Mouse (Mus musculus) midbrain, embryonic 16.5 days (tissue): ENCODE results near the gene Mindy4. TPM values are rescaled to one million over a fixed set of nuclear protein-coding genes. Genes with fewer than 3 reads are reported as not detected.

ENCODE experiments used
- ATAC-seq: fragments of 200-750 bp; cut with Nextera tagmentation; 2 replicates; pipeline ENCODE4 v1.8.0; 2017; ENCODE audit warnings: moderate TSS enrichment
- H3K27ac ChIP-seq: fragments of 300-500 bp; sonication (generic); 2 replicates; pipeline ENCODE4 v1.5.1; 2014; ENCODE audit warnings: mild to moderate bottlenecking, low read length, mixed read lengths
- H3K27me3 ChIP-seq: fragments of 300-500 bp; sonication (generic); 2 replicates; pipeline ENCODE4 v1.6.1; 2014; ENCODE audit warnings: low read depth, low read length, mixed read lengths; ENCODE audit not compliant: control insufficient read depth, insufficient read depth
- H3K36me3 ChIP-seq: fragments of 300-500 bp; sonication (generic); 2 replicates; pipeline ENCODE4 v1.6.1; 2014; ENCODE audit warnings: mild to moderate bottlenecking, low read length, moderate library complexity, mixed read lengths; ENCODE audit not compliant: control insufficient read depth, insufficient read depth
- H3K4me1 ChIP-seq: fragments of 300-500 bp; sonication (generic); 2 replicates; pipeline ENCODE4 v1.6.1; 2014; ENCODE audit warnings: mild to moderate bottlenecking, low read length, mixed read lengths; ENCODE audit not compliant: control insufficient read depth, insufficient read depth
- H3K4me2 ChIP-seq: fragments of 300-500 bp; sonication (generic); 2 replicates; pipeline ENCODE4 v1.6.1; 2014; ENCODE audit warnings: mild to moderate bottlenecking, low read length, mixed read lengths
- H3K4me3 ChIP-seq: fragments of 300-500 bp; sonication (generic); 2 replicates; pipeline ENCODE4 v1.5.1; 2014; ENCODE audit warnings: low read depth, mild to moderate bottlenecking, low read length, moderate library complexity, mixed read lengths
- H3K9ac ChIP-seq: fragments of 300-500 bp; sonication (generic); 2 replicates; pipeline ENCODE4 v1.6.1; 2014; ENCODE audit warnings: low read depth, low read length, mixed read lengths
- H3K9me3 ChIP-seq: fragments of 300-500 bp; sonication (generic); replicated peaks from 2 replicates; pipeline ENCODE4 v1.6.1; 2014; ENCODE audit warnings: mild to moderate bottlenecking, low read length, mixed read lengths; ENCODE audit not compliant: control insufficient read depth, poor library complexity, severe bottlenecking
- WGBS: fragments of 180-500 bp; shearing (Covaris S2); extraction: QIAGEN DNeasy Blood & Tissue Kit; methylation state at CpG from one replicate; pipeline ENCODE4 v1.1.7; 2014; 5-methylcytosine and 5-hydroxymethylcytosine counted together
- polyA plus RNA-seq: library from polyadenylated mRNA; unstranded; fragments of >200 nt; fragmentation: Nextera tagmentation; extraction: Ambion mirVana; gene quantifications from 2 replicates; pipeline ENCODE4 v1.2.1, GENCODE M21; 2015

The Mindy4 gene
- polyA plus RNA-seq, 1 experiment from 2014 or later, result 12.6 TPM

DNA sequence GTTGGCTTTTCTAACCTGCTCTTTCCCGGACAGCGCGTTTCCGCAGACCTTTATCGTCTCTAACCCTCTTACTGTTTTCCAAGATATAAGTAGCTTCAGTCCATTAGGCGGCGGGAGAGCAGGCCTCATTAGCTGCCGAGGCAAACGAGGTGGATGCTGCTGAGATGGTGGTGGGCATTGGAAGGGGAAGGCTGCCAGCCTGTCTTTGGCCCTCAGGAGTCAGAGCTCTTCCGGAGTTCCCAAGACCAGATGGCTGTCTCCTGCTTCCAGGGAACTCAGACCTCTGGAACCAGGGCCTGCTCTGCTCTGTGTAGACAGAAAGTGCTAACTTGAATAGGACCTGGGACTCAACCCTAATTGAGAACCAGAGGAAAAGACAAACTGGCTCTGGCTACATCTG is 140.3 kb downstream of the Mindy4 start:
- H3K36me3 ChIP-seq, result no peaks in the 10 kb centered on the region
- no peak overlapping the region for H3K4me2 ChIP-seq
- ATAC-seq, result no peak
- 82% methylated on average over 10 of the region's 10 CpGs for WGBS
- no peak overlapping the region for H3K27ac ChIP-seq
- no peaks in the 10 kb centered on the region for H3K27me3 ChIP-seq
- peaks cover 4% of the 10 kb centered on the region; the same call in 1 of the 2 replicates for H3K4me1 ChIP-seq
- H3K9ac ChIP-seq, result no peak overlapping the region
- no peak overlapping the region for H3K4me3 ChIP-seq
- H3K9me3 ChIP-seq, result no peaks in the 10 kb centered on the region

DNA sequence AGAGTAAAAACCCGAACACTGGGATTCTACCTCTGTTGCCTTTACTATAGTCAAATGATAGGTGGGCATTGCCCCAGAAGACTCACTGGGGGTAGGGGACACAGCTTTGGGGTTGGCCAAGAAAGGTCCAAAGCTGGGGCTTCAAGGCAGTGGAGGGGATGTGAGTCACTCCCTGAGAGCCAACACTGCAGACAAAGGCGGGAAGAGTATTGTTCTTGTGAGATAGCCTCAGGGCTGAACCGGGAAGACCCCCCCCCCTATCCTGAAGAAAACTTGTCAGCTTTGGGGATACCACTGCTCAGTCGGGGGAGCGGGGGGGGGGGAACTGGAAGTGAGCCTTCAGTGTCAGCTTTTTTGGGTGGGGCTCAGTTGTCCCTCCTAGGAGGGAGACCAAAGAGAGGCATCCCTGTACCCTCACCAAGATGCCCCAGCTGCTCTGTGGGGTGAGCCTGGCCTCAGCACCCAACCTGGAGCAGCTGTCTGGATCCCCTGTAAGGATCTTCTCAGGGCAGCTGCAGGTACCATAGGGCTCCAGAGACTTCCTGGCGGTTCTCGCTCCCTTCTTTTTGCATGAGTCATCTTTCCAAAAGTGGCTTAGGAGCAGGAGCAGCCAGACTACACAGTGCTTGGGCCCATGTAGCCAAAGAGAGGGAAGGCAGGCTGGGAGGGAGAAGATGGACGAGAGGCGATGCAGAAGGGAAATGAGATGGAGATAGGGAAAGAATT is 141.3 kb downstream of the Mindy4 start:
- peaks cover 4% of the 10 kb centered on the region; the same call in 1 of the 2 replicates for H3K4me1 ChIP-seq
- H3K9ac ChIP-seq, result no peak overlapping the region
- H3K9me3 ChIP-seq, result no peaks in the 10 kb centered on the region
- H3K4me3 ChIP-seq, result no peak overlapping the region
- no peaks in the 10 kb centered on the region for H3K36me3 ChIP-seq
- no peaks in the 10 kb centered on the region for H3K27me3 ChIP-seq
- no peak overlapping the region for H3K4me2 ChIP-seq
- ATAC-seq, result no peak
- H3K27ac ChIP-seq, result no peak overlapping the region
- 90% methylated on average over 9 of the region's 9 CpGs for WGBS

DNA sequence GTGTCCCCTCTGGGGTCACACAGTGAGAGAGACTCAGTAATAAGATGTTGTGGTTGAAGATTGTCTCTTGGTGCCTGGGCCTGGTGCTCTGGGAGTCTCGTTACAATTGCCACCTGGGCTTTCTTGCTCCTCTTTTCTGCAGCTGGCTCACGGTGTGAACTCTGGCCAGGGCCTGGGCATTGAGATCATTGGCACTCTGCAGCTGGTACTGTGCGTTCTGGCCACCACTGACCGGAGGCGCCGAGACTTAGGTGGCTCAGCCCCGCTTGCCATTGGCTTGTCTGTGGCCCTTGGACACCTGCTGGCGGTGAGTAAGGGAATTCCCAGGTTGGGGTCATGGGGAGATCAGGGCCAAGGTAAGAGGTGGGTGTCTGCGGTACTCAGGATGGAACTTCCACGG is 142.1 kb downstream of the Mindy4 start:
- H3K9ac ChIP-seq, result no peak overlapping the region
- WGBS, result 91% methylated on average over 10 of the region's 10 CpGs
- H3K36me3 ChIP-seq, result no peaks in the 10 kb centered on the region
- no peak overlapping the region for H3K4me2 ChIP-seq
- H3K9me3 ChIP-seq, result no peaks in the 10 kb centered on the region
- no peak for ATAC-seq
- no peak overlapping the region for H3K27ac ChIP-seq
- no peak overlapping the region for H3K4me3 ChIP-seq
- H3K27me3 ChIP-seq, result no peaks in the 10 kb centered on the region
- H3K4me1 ChIP-seq, result peaks cover 4% of the 10 kb centered on the region; the same call in 1 of the 2 replicates

DNA sequence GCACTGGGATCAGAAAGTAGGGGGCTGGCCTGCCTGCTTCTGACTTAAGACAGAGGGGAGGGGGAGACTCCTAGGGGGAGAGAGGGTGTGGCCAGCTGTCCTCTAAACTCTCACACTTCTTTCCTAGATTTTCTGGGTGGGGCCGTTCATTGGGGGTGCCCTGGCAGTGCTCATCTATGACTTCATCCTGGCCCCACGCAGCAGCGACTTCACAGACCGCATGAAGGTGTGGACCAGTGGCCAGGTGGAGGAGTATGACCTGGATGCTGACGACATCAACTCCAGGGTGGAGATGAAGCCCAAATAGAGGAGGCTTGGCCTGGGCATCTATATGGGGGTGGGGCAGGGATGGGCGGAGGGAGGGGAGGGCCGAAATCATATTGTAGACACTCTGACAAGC is 143.3 kb downstream of the Mindy4 start:
- no peak overlapping the region for H3K27ac ChIP-seq
- no peaks in the 10 kb centered on the region for H3K9me3 ChIP-seq
- H3K27me3 ChIP-seq, result no peaks in the 10 kb centered on the region
- no peak overlapping the region for H3K4me3 ChIP-seq
- H3K4me2 ChIP-seq, result no peak overlapping the region
- WGBS, result 90% methylated on average over 7 of the region's 7 CpGs
- no peak overlapping the region for H3K9ac ChIP-seq
- peaks cover 2% of the 10 kb centered on the region; the same call in 1 of the 2 replicates for H3K4me1 ChIP-seq
- H3K36me3 ChIP-seq, result no peaks in the 10 kb centered on the region
- ATAC-seq, result no peak

DNA sequence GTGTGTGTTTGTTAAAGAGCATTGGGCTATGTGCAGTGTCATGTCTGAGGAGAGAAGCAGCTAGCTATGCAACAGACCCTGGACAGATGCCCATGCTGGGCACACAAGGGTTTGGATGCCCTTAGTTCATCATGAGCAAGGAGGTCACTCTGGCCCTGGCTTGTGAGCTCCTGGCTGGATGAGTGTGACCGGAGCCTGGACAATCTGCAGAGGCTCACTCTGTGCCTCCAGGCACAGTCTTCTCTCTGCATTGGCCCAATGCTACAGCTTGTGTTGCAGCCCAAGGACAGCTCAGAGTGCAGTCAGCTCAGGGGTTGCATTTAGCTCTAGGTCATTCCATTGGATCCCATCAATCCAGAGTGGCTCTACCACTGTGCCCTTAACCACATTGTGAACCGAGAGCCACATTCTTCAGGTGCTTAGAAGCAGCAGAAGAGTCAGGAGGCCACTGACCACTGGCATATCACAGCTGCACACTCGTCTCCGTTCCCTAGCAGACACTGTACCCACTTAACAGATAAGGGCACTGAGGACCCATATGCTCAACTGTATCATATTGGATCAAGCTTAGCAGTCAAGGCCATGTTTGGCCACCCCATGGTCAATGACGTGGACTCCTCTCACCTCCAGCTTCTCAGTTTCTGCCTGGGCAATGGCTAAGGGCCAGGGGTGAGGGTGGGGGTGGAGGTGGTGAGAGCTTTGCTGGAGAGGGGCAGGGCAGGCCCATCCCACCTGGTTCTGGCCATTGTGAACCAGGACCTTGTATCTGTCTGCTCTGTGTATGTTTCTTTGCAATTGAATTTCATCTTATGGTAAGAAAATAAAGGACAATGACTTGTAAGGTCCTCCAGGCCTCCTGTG is 144.8 kb downstream of the Mindy4 start:
- WGBS, result 84% methylated on average over 5 of the region's 5 CpGs
- Histone ChIP-seq H3K27ac (no peak overlapping the region), H3K4me2 (no peak overlapping the region), H3K4me3 (no peak overlapping the region), H3K9me3 (no peaks in the 10 kb centered on the region), H3K4me1 (no peaks in the 10 kb centered on the region), H3K9ac (no peak overlapping the region), H3K27me3 (no peaks in the 10 kb centered on the region), H3K36me3 (no peaks in the 10 kb centered on the region)
- ATAC-seq, result no peak

DNA sequence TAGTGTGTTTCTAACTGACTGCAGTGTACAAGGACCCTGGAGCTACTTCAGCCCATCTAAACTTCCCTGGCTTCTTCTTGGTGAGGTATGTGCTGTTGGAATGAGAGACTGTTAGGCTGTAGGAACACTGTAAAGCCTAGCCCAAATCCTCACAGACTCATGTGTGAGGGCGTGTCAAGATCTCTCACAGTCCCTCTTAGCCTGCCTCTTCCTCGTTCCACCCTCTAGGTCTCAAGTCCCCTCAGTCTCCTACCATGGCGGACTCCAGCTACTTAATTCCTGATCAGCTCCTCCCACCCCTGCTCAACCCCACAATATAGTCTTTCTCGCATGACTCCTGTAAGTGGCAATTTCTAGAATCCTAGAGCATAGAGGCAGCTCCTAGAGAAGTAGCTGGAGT is 146.0 kb downstream of the Mindy4 start:
- Histone ChIP-seq H3K9me3 (no peaks in the 10 kb centered on the region), H3K9ac (no peak overlapping the region), H3K4me2 (no peak overlapping the region), H3K27me3 (no peaks in the 10 kb centered on the region), H3K4me3 (no peak overlapping the region), H3K27ac (no peak overlapping the region), H3K4me1 (no peaks in the 10 kb centered on the region), H3K36me3 (no peaks in the 10 kb centered on the region)
- no peak for ATAC-seq
- WGBS, result 78% methylated on average over 4 of the region's 4 CpGs

DNA sequence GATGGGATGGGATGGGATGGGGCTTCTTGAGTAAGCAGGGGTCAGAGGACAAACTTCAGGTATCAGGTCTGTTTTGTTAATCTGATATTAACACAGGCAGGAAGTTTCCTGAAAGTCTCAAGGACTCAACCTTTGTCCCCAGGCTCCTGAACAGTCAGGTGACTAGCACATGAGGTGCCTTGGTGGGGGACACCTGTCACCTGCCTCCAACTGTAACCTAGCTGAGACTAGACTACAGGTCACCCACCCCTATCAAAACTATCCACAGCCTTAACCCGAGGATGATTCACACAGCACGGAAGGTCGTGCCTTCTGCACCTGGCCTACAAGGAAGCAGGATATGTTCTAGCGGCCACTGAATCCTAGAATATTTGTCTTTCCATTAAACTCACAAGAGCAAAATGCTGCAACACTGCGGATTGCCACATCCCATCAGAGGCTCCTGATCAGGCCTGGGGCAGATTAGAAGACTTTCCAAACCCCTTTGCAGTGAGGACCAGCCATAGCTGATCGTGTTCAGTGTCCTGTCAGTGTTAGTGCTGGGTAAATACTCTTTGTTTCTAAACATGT is 147.3 kb downstream of the Mindy4 start:
- Histone ChIP-seq H3K4me2 (no peak overlapping the region), H3K27me3 (no peaks in the 10 kb centered on the region), H3K4me1 (no peaks in the 10 kb centered on the region), H3K36me3 (no peaks in the 10 kb centered on the region), H3K9ac (no peak overlapping the region), H3K9me3 (no peaks in the 10 kb centered on the region), H3K27ac (no peak overlapping the region), H3K4me3 (no peak overlapping the region)
- ATAC-seq, result no peak
- 97% methylated on average over 6 of the region's 6 CpGs for WGBS

DNA sequence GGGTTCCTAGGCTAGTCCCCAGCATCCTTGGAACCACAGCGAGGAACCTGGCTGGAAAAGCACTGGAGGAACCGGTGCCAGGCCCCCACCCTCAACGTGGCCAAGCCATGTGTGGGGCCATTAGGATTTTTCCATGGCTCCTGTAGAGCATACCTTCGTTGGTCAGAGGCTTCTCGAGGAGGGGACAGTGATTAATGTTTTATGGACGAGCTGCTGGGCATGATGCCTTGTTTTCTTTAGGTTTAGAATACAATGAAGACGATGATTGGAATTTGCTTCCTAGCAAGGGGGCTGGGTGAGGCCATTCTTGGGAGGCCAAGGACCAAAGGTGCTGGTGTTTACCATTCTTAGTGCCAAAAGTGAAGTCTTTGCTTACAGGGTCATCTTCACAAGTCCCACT is 148.5 kb downstream of the Mindy4 start:
- no peaks in the 10 kb centered on the region for H3K36me3 ChIP-seq
- no peak overlapping the region for H3K4me3 ChIP-seq
- no peaks in the 10 kb centered on the region for H3K27me3 ChIP-seq
- H3K27ac ChIP-seq, result no peak overlapping the region
- no peak overlapping the region for H3K9ac ChIP-seq
- H3K4me1 ChIP-seq, result no peaks in the 10 kb centered on the region
- no peaks in the 10 kb centered on the region for H3K9me3 ChIP-seq
- H3K4me2 ChIP-seq, result no peak overlapping the region
- no peak for ATAC-seq
- 84% methylated on average over 7 of the region's 7 CpGs for WGBS
